Mouse (Mus musculus) CH12.LX (cell line): ENCODE data around the gene Ifna7. TPM values are rescaled to one million over a fixed set of nuclear protein-coding genes. Genes with fewer than 3 reads are reported as not detected.
"Not testable (repeated sequence)": the region's sequence is repeated elsewhere in the genome, so short reads cannot be mapped to it uniquely, and the experiment has no call there.

Experiments
- DNase-seq: peaks from one replicate; pipeline ENCODE4 v3.0.0-alpha.2; 2013; ENCODE audit errors: extremely low read depth
- H3K27ac ChIP-seq: 2 replicates; pipeline ENCODE4 v1.5.1; 2012; ENCODE audit warnings: low read depth, mild to moderate bottlenecking, control low read depth, moderate library complexity; ENCODE audit not compliant: insufficient read depth
- H3K27me3 ChIP-seq: replicated peaks from 2 replicates; pipeline ENCODE3; 2012; ENCODE audit warnings: inconsistent platforms
- H3K36me3 ChIP-seq, 2 experiments: replicated peaks in 1 of 2; 2 replicates each; pipeline versions ENCODE3 to v1.6.1; 2012; ENCODE audit warnings: inconsistent platforms in 1 of 2, low read length in 1 of 2, mild to moderate bottlenecking in 1 of 2, mixed read lengths in 1 of 2, moderate library complexity in 1 of 2; ENCODE audit not compliant: control insufficient read depth in 1 of 2, insufficient read depth in 1 of 2
- H3K4me1 ChIP-seq, 2 experiments: 2 replicates each; pipeline ENCODE4 v1.6.1; 2012; ENCODE audit warnings: inconsistent platforms in 1 of 2, moderate library complexity in 1 of 2; ENCODE audit not compliant: insufficient read depth in 2 of 2, control insufficient read depth in 1 of 2
- H3K4me2 ChIP-seq: 2 replicates; pipeline ENCODE4 v1.6.1; 2012; ENCODE audit warnings: low read depth, mild to moderate bottlenecking, control low read depth; ENCODE audit not compliant: poor library complexity, insufficient read depth, severe bottlenecking
- H3K4me3 ChIP-seq, 3 experiments: fragments of 150-350 bp in 1 of 3; sonication (generic) in 1 of 3; replicated peaks in 1 of 3; 2 replicates each; pipeline versions ENCODE3 to v1.5.1; 2011 to 2012; ENCODE audit warnings: low read depth in 2 of 3, low read length in 2 of 3, mild to moderate bottlenecking in 2 of 3, moderate library complexity in 2 of 3, control low read depth in 1 of 3, improper control_type of control experiment in 1 of 3, inconsistent platforms in 1 of 3, mixed read lengths in 1 of 3; ENCODE audit not compliant: poor library complexity in 1 of 3
- H3K79me2 ChIP-seq: replicated peaks from 2 replicates; pipeline ENCODE4 v1.6.1; 2012; ENCODE audit warnings: mild to moderate bottlenecking, moderate library complexity; ENCODE audit not compliant: control insufficient read depth, poor library complexity, insufficient read depth, severe bottlenecking; ENCODE audit errors: extremely low read depth
- H3K9ac ChIP-seq: 2 replicates; pipeline ENCODE4 v1.6.1; 2012; ENCODE audit warnings: low read depth, mild to moderate bottlenecking, control low read depth, moderate library complexity; ENCODE audit not compliant: insufficient read depth
- H3K9me3 ChIP-seq: replicated peaks from 2 replicates; pipeline ENCODE3; 2012; ENCODE audit warnings: low read length, inconsistent platforms, mixed read lengths
- CTCF ChIP-seq, 2 experiments: IDR thresholded peaks in 1 of 2; conservative IDR thresholded peaks in 1 of 2; 2 replicates each; pipeline ENCODE4 v1.5.1; 2011 to 2012; ENCODE audit warnings: low read depth in 2 of 2, low read length in 2 of 2, improper control_type of control experiment in 1 of 2, inconsistent platforms in 1 of 2, mild to moderate bottlenecking in 1 of 2, moderate library complexity in 1 of 2
- dilution Hi-C: fragments of 300-500 bp; cut with MboI; formaldehyde crosslinking; loops from 2 replicates; pipeline ENCODE4 v1.14.3; 2020; ENCODE audit warnings: low sequenced_read_pairs; ENCODE audit not compliant: extremely low pct_unique_long_range_greater_than_20kb, extremely low pct_ligation_motif_present
- in situ Hi-C: fragments of 300-500 bp; cut with MboI; formaldehyde crosslinking; loops from 3 replicates; pipeline ENCODE4 v1.14.3; 2019; ENCODE audit warnings: low sequenced_read_pairs, low pct_ligation_motif_present, low pct_unique_long_range_greater_than_20kb, mixed read lengths
- polyA plus RNA-seq: library from polyadenylated mRNA; unstranded; fragments of >175 nt; gene quantifications from 2 replicates; pipeline ENCODE4 v1.2.1, GENCODE M21; 2012; ENCODE audit warnings: low read depth; ENCODE audit not compliant: insufficient read length
- total RNA-seq, 2 experiments: library from RNA; depleted of rRNA; stranded (reverse); fragments of 300-350 nt in 1 of 2; fragments of >200 nt in 1 of 2; gene quantifications; 2 replicates each; pipeline ENCODE4 v1.2.3; 2012 to 2014

The Ifna7 gene
- total and polyA plus RNA-seq, 3 experiments = not detected

DNA sequence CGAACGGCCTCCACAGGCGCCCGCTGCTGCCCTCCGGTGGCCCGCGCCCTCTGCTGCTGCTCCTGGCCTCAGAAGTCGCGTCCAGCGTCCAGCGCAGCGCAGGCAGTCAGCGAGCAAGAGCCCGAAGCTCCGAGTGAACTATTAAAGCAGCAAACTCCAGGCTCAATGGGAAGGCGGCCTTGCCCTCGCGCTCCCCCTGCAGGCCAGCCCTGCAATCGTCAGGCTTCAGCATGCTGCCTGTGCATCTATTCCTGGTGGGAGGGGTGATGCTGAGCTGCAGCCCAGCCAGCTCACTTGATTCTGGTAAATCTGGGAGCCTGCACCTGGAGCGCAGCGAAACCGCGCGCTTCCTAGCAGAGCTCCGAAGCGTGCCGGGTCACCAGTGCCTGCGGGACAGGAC is 27.6 kb upstream of the Ifna7 start, which contains the start of gene Gm13277:
TSS of gene Gm13277 (plus strand) at position 231 of the 400 bp plus-strand sequence.
- dilution Hi-C loops, in situ Hi-C loops, H3K4me2 ChIP-seq, H3K36me3 ChIP-seq, H3K4me3 ChIP-seq, H3K4me1 ChIP-seq, H3K9ac ChIP-seq, H3K79me2 ChIP-seq, DNase-seq, H3K9me3 ChIP-seq, H3K27ac ChIP-seq, H3K27me3 ChIP-seq: not testable (repeated sequence)
- peak in 1 of 2 experiments; percentile 28; a peak in 2 of 4 replicates for TF ChIP-seq CTCF (conservative IDR thresholded peaks at IDR 0.05 in 1 of 2, IDR thresholded peaks at IDR 0.05 in 1 of 2; ENCODE audit: low read depth in 2 of 2, low read length in 2 of 2)

DNA sequence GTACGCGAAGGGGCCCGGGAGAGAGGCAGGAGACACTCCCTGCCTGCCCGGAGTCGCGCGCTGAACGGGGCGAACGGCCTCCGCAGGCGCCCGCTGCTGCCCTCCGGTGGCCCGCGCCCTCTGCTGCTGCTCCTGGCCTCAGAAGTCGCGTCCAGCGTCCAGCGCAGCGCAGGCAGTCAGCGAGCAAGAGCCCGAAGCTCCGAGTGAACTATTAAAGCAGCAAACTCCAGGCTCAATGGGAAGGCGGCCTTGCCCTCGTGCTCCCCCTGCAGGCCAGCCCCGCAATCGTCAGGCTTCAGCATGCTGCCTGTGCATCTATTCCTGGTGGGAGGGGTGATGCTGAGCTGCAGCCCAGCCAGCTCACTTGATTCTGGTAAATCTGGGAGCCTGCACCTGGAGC is 24.8 kb upstream of the Ifna7 start, which contains the start of gene Gm13278:
TSS of gene Gm13278 (plus strand) at position 301 of the 400 bp plus-strand sequence.
- DNase-seq, H3K9ac ChIP-seq, in situ Hi-C loops: not testable (repeated sequence)

DNA sequence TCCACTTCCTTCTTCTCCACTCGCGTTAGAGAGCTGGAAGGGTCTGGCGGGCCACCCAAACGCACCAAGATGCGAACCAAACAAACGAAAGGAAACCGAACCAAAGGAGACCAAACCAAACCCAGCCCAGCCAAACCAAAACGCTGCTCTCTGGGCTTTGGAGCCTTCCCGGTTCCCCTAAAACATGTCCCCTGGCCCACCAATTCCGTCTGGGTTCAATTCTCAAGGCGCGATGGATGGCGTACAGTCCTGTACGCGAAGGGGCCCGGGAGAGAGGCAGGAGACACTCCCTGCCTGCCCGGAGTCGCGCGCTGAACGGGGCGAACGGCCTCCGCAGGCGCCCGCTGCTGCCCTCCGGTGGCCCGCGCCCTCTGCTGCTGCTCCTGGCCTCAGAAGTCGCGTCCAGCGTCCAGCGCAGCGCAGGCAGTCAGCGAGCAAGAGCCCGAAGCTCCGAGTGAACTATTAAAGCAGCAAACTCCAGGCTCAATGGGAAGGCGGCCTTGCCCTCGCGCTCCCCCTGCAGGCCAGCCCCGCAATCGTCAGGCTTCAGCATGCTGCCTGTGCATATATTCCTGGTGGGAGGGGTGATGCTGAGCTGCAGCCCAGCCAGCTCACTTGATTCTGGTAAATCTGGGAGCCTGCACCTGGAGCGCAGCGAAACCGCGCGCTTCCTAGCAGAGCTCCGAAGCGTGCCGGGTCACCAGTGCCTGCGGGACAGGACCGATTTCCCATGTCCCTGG is 21.9 kb upstream of the Ifna7 start, which contains the start of gene Gm13275:
TSS of gene Gm13275 (plus strand) at position 552 of the 740 bp plus-strand sequence.
- dilution Hi-C loops, H3K27me3 ChIP-seq, H3K4me2 ChIP-seq, H3K4me1 ChIP-seq, in situ Hi-C loops, H3K27ac ChIP-seq, H3K79me2 ChIP-seq, H3K36me3 ChIP-seq, H3K9me3 ChIP-seq, DNase-seq, H3K9ac ChIP-seq, H3K4me3 ChIP-seq: not testable (repeated sequence)

More for the DNA sequence above, 24.8 kb upstream of the Ifna7 start, which contains the start of gene Gm13278:
- H3K9me3 ChIP-seq, H3K79me2 ChIP-seq, H3K4me3 ChIP-seq, H3K4me2 ChIP-seq, H3K27ac ChIP-seq, H3K27me3 ChIP-seq, H3K36me3 ChIP-seq, dilution Hi-C loops, H3K4me1 ChIP-seq: not testable (repeated sequence)

DNA sequence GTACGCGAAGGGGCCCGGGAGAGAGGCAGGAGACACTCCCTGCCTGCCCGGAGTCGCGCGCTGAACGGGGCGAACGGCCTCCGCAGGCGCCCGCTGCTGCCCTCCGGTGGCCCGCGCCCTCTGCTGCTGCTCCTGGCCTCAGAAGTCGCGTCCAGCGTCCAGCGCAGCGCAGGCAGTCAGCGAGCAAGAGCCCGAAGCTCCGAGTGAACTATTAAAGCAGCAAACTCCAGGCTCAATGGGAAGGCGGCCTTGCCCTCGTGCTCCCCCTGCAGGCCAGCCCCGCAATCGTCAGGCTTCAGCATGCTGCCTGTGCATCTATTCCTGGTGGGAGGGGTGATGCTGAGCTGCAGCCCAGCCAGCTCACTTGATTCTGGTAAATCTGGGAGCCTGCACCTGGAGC is 18.9 kb upstream of the Ifna7 start, which contains the start of gene Gm13279:
TSS of gene Gm13279 (plus strand) at position 301 of the 400 bp plus-strand sequence.
- DNase-seq, H3K9ac ChIP-seq, H3K4me2 ChIP-seq, H3K27ac ChIP-seq, dilution Hi-C loops, H3K27me3 ChIP-seq, H3K79me2 ChIP-seq, H3K36me3 ChIP-seq, H3K9me3 ChIP-seq, H3K4me3 ChIP-seq, in situ Hi-C loops, H3K4me1 ChIP-seq: not testable (repeated sequence)

DNA sequence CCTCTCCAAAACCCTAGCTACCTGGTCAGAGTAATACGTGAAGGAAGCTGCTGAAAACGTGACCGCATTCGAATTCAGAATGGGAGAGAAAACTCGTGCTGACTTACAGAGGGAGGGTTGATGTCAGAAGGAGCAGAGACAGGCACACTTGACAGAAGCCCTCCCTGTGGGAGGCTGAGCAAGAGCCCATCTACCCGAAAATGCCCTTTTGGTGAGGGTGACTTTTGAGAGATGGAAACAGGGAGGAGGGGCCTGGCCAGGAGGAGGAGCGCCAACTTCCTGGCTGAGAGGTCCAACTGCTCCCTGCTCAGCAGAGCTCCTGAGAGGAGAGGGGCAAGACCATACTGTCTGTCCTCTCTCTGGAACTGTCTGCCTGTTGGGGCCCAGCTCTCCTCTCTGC is 16.7 kb upstream of the Ifna7 start, which contains the start of gene Gm13285:
TSS of gene Gm13285 (plus strand) at position 301 of the 400 bp plus-strand sequence.
- dilution Hi-C loops = not testable (repeated sequence)

DNA sequence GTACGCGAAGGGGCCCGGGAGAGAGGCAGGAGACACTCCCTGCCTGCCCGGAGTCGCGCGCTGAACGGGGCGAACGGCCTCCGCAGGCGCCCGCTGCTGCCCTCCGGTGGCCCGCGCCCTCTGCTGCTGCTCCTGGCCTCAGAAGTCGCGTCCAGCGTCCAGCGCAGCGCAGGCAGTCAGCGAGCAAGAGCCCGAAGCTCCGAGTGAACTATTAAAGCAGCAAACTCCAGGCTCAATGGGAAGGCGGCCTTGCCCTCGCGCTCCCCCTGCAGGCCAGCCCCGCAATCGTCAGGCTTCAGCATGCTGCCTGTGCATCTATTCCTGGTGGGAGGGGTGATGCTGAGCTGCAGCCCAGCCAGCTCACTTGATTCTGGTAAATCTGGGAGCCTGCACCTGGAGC is 13.1 kb upstream of the Ifna7 start, which contains the start of gene Gm13287:
TSS of gene Gm13287 (plus strand) at position 301 of the 400 bp plus-strand sequence.
- H3K4me2 ChIP-seq = peak within 1 kb of the TSS; percentile 32; the same call in 1 of the 2 replicates
- in situ Hi-C loops = not testable (repeated sequence)

More for the DNA sequence above, 16.7 kb upstream of the Ifna7 start, which contains the start of gene Gm13285:
- H3K27ac ChIP-seq, H3K4me2 ChIP-seq, H3K27me3 ChIP-seq, H3K4me1 ChIP-seq, H3K36me3 ChIP-seq, H3K9me3 ChIP-seq, in situ Hi-C loops, H3K9ac ChIP-seq, H3K79me2 ChIP-seq, H3K4me3 ChIP-seq, DNase-seq: not testable (repeated sequence)

More for the DNA sequence above, 13.1 kb upstream of the Ifna7 start, which contains the start of gene Gm13287:
- DNase-seq, H3K79me2 ChIP-seq, H3K4me3 ChIP-seq, H3K9ac ChIP-seq, dilution Hi-C loops, H3K36me3 ChIP-seq, H3K4me1 ChIP-seq, H3K9me3 ChIP-seq, H3K27ac ChIP-seq: not testable (repeated sequence)
- H3K27me3 ChIP-seq = peaks cover 11% of the 10 kb centered on the region
